Mouse (Mus musculus) megakaryocyte-erythroid progenitor cell, adult 5-6 weeks (primary cell): Measurements from ENCODE around the gene Rngtt. TPM values are rescaled to one million over a fixed set of nuclear protein-coding genes. Genes with fewer than 3 reads are reported as not detected.

Source experiments
- total RNA-seq, 2 experiments: library from RNA; stranded (forward) in 1 of 2; stranded (reverse) in 1 of 2; fragments of 200-1000, 215-1000 nt in 1 of 2; fragments of >200 nt in 1 of 2; fragmentation: Nextera tagmentation in 1 of 2; gene quantifications; 2 replicates each; pipeline ENCODE4 v1.2.3; 2014 to 2017

Gene Rngtt
- total RNA-seq, 2 experiments from 2014 or later: 34.7 to 72.8 TPM

Other genes with a start within 250 kb of the Rngtt start
- 4.0 TPM in 1 of 2 replicates, not detected in the other for gene Gabrr2, start 247.3 kb upstream of the Rngtt start, total RNA-seq (2014; fragmentation: Nextera tagmentation)
- gene Gabrr2, start 247.3 kb upstream of the Rngtt start, total RNA-seq (2017): not detected in 2 replicates
- gene Gabrr1, start 177.8 kb upstream of the Rngtt start, total RNA-seq (2014; fragmentation: Nextera tagmentation): not detected in 2 replicates
- not detected in 2 replicates for gene Gabrr1, start 177.8 kb upstream of the Rngtt start, total RNA-seq (2017)
- gene Pm20d2, start 120.6 kb upstream of the Rngtt start, total RNA-seq (2014; fragmentation: Nextera tagmentation): 1.2 and 4.1 TPM in 2 replicates
- gene Pm20d2, start 120.6 kb upstream of the Rngtt start, total RNA-seq (2017): 0.42 and 1.5 TPM in 2 replicates
- not detected in 2 replicates for gene Srsf12, start 101.3 kb upstream of the Rngtt start, total RNA-seq (2014; fragmentation: Nextera tagmentation)
- 0.08 TPM in 1 of 2 replicates, not detected in the other for gene Srsf12, start 101.3 kb upstream of the Rngtt start, total RNA-seq (2017)
- gene Pnrc1, start 20.1 kb upstream of the Rngtt start, total RNA-seq (2014; fragmentation: Nextera tagmentation): 46.4 and 53.7 TPM in 2 replicates
- 98.0 and 124 TPM in 2 replicates for gene Pnrc1, start 20.1 kb upstream of the Rngtt start, total RNA-seq (2017)